Mouse (Mus musculus) macrophage (primary cell): Measurements from ENCODE around the gene Bak1. TPM values are rescaled to one million over a fixed set of nuclear protein-coding genes. Genes with fewer than 3 reads are reported as not detected.
A peak's percentile ranks its signal among the peaks of the same experiment; 100 is the strongest.

Source experiments
- H3K27ac ChIP-seq: fragments of 350-480 bp; formaldehyde crosslinking; 2 replicates; pipeline ENCODE4 v1.9.0; 2021
- H3K36me3 ChIP-seq: fragments of 350-480 bp; formaldehyde crosslinking; 2 replicates; pipeline ENCODE4 v1.9.0; 2021; ENCODE audit errors: inconsistent target
- H3K4me3 ChIP-seq: fragments of 350-480 bp; formaldehyde crosslinking; 2 replicates; pipeline ENCODE4 v1.9.0; 2021; ENCODE audit errors: inconsistent target
- H3K79me2 ChIP-seq: fragments of 350-480 bp; formaldehyde crosslinking; 2 replicates; pipeline ENCODE4 v1.9.0; 2021; ENCODE audit errors: inconsistent target
- WGBS: methylation state at CpG from one replicate; pipeline ENCODE4 v1.1.7; 2026; ENCODE audit warnings: inconsistent platforms; ENCODE audit not compliant: missing documents; 5-methylcytosine and 5-hydroxymethylcytosine counted together
- polyA plus RNA-seq: library from polyadenylated mRNA; stranded (reverse); fragments of 250-400 nt; gene quantifications from 3 replicates; pipeline ENCODE4 v1.2.4, GENCODE M21; 2018; ENCODE audit warnings: inconsistent platforms
- total RNA-seq, 78 experiments: library from RNA; depleted of rRNA; stranded (reverse); fragments of 250-400 nt; gene quantifications; 1 replicate in 9 of 78; 2 replicates in 24 of 78; 3 replicates in 43 of 78; 4 replicates in 2 of 78; pipeline ENCODE4 v1.2.4; 2018; ENCODE audit warnings: inconsistent platforms in 56 of 78

Bak1 gene
- 10 to 100 TPM in 20 of 26 experiments, 1 to 10 TPM in 6; 1.1 to 35.9 (median 16.7) TPM for total RNA-seq (2018; cell fraction: chromatin; rRNA removed)
- 100 to 1,000 TPM in 22 of 26 experiments, 10 to 100 TPM in 4; 84.9 to 227 (median 142) TPM for total RNA-seq (2018; cell fraction: cytosol; rRNA removed)
- 10 to 100 TPM in 25 of 26 experiments, 1 to 10 TPM in 1; 8.4 to 90.5 (median 37.8) TPM for total RNA-seq (2018; cell fraction: nucleus; rRNA removed)
- 89.6 to 180 TPM (median 127 TPM) in 3 replicates for polyA plus RNA-seq

DNA sequence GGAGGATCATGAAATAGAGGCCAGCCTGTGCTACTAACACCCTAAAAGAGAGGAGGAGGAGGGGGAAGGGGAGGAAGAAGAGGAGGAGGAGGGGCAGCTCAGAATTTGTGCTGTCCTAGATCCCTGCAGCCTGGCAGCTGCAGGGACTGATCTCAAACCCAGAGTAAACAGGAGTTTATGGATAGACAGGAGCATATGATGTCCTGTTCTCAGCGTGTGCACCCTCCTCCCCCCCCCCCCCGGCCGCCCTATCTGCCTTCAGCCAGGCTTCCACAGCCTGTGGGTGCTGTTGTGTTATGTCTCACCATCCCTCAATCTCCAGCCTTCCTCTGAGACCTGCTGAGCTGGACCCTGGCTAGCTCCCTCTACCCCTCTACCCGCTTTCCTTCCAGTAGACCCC, at the start of gene Bak1:
Gene Bak1, minus strand, starts transcription at position 101 of the 400 bp plus-strand sequence.
- peaks cover 12% of the 10 kb centered on the region; the same call in 1 of the 2 replicates for H3K36me3 ChIP-seq
- peak within 1 kb of the TSS; percentile 89 for H3K27ac ChIP-seq
- H3K4me3 ChIP-seq = peak within 1 kb of the TSS; percentile 99
- WGBS = no CpG with 5 or more reads among the region's 4 CpGs
- H3K79me2 ChIP-seq = peaks cover 42% of the 10 kb centered on the region

DNA sequence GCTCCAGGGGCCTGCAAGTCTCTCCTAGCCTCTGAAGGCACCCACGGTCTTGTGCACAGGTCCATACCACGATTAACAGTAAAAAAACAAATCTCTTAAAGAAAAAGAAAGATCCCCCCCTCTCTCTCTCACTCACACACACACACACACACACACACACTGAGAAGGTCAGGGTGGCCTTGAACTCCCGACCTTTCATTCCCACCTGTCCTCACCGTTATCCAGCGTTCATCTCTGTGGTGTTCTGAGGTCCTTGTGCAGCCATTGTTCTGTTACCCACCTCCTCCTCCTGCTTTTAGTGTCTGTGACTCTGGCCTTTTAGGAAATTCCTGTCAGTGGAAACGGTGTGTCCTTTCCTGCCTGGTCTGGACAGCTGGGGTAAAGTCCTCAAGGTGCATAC, 49.7 kb upstream of the Bak1 start:
- H3K79me2 ChIP-seq = no peaks in the 10 kb centered on the region
- no peak overlapping the region for H3K27ac ChIP-seq
- no peak overlapping the region for H3K4me3 ChIP-seq
- H3K36me3 ChIP-seq = no peaks in the 10 kb centered on the region
- 97% methylated on average over 5 of the region's 6 CpGs for WGBS

DNA sequence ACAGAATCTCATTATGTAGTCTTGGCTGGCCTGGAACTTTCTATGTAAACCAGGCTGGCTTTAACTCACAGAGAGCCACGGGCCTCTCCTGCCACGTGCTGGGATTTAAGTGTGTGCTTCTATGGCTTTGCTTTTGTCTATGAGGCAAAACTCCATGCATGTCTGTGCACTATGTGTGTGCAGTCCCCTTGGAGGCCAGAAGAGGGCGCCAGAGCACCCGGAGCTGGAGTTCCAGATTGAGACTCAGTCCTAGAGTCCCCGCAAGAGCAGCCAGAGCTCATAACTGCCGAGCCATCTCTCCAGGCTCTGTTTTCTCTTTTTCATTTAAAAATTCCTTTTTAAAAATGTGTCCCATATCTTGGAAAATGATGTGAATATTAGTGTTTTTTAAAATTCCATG, 49.1 kb upstream of the Bak1 start:
- 93% methylated on average over 6 of the region's 6 CpGs for WGBS
- no peak overlapping the region for H3K4me3 ChIP-seq
- H3K27ac ChIP-seq = no peak overlapping the region
- no peaks in the 10 kb centered on the region for H3K79me2 ChIP-seq
- H3K36me3 ChIP-seq = no peaks in the 10 kb centered on the region

DNA sequence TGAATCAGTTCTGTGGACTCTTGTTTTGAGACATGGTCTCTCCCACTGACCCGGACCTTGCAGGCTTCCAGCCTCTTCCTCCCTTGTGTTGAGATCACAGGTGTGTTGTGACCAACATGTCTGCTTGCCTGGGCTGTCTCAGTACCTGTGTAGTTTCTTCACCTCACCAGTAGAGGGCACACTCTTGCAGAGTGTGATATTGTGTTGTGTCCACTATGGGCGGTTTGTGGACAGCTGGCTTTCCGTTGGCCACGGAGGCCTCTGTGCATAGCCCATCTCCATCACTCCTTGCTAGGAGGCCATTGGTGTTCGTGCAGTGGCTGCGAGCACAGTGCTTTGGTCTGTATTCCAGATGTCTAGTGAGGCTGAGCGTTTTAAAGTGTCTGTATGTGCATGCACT, 48.3 kb upstream of the Bak1 start:
- no peaks in the 10 kb centered on the region for H3K36me3 ChIP-seq
- no peak overlapping the region for H3K4me3 ChIP-seq
- no peak overlapping the region for H3K27ac ChIP-seq
- WGBS = 93% methylated on average over 7 of the region's 7 CpGs
- no peaks in the 10 kb centered on the region for H3K79me2 ChIP-seq

DNA sequence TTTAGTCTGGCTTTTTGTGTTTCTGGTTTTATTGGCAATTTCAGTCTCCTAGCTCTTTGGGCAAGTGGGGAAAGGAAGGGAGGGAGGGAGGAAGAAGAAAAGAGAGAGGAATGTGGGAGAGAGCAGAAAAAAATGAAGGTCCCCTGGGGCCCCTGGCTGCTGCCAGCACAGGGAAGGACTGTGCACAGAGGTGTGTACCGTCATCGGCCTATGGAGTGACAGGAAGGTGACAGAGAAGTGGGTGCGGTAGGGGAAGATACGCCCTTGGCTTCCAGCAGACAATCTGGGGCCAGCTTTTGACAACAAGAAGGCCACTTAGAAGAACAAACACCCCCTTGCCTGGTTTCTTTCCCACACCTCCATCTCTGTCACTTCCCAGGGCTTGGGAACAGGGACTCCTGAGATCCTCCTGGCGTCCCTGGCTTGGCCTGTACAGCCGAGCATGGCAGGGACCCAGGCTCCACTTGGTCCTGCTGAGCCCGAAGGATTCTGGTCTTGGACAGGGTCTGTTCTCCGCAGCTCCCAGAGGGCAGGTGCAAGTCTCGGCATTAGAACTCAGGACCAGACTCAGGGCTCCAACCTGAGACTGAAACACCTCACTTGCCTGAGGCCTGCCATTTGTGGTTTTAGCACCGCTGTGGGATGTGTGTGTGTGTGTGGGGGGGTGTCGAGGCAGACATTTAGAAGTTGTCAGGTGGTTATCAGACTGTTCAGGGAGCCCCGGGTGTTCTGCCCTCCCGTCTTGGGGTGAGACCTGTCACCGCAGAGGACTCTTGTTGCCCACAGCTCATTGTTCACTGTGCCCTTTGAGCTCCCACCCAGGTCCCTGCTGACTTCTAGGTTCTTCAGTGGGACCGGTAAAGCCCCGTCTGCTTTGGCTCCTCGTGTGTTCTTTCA, 46.3 kb upstream of the Bak1 start:
- Histone ChIP-seq H3K36me3 (no peaks in the 10 kb centered on the region), H3K79me2 (no peaks in the 10 kb centered on the region), H3K4me3 (no peak overlapping the region), H3K27ac (peak overlapping the region; percentile 27)
- 84% methylated on average over 16 of the region's 17 CpGs for WGBS

DNA sequence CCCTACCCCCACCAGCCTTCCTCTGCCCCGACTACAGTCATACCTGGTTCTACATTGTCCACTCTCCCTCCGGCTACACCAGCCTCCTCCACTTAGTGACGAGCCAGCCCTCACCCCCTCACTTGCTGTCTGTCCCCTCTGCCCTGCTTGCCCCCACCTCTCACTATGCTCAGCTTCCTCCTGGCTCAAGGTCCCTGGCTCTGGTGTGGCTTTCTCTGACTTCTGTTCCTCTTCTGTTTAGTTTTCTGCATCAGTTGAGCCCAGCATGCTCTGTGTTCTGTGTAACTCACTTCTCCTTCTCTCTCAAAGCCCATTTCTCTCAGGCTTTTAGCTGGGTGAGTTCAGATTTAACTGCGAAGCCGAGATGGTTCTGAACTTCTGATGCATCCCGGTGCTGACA, 45.4 kb upstream of the Bak1 start:
- H3K27ac ChIP-seq = peak overlapping the region; percentile 27
- WGBS = 15% methylated on average over 6 of the region's 6 CpGs

DNA sequence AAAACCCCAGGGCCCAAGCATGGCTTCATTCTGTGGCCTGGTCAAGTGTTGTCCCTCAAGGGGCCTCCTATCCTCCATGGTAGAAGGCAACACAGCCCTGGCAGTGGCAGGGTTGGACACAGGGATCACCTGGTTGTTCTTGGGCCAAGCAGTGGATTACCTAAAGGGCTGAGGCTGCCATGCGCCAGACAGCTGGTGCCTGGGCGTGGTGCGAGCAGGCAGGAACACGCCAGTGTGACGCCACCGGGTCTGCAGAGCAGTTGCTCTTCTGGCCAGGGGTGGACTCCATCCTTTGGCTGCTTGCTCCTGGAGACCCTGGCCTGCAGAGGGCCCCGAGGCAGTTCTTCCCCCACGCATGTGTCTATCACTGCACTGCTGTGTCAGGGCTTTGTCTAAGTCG, 45.0 kb upstream of the Bak1 start:
- H3K36me3 ChIP-seq = no peaks in the 10 kb centered on the region
- no peaks in the 10 kb centered on the region for H3K79me2 ChIP-seq
- WGBS = 51% methylated on average over 9 of the region's 9 CpGs
- H3K4me3 ChIP-seq = no peak overlapping the region
- peak overlapping the region; percentile 27 for H3K27ac ChIP-seq

More for the DNA sequence above, 45.4 kb upstream of the Bak1 start:
- H3K36me3 ChIP-seq = no peaks in the 10 kb centered on the region
- H3K4me3 ChIP-seq = no peak overlapping the region
- H3K79me2 ChIP-seq = no peaks in the 10 kb centered on the region

DNA sequence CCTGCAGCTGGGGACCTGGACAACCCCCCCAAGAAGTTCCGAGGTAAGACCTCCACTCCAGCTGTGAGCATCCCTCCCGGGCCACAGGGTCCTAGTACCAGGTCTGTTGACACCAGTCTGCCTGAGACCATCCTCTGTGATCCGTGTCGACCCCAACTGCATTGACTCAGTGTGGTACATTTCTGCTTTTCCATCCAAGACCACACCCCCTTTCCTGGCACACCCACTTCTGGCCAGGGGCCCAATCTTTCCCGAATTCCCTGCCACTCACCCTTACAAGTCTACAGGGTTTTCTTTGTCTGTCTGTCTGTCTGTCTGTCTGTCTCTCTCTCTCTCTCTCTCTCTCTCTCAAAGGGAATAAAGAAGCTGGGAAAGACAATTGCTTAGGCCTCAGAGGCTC, 44.3 kb upstream of the Bak1 start:
- WGBS = 90% methylated on average over 5 of the region's 5 CpGs

DNA sequence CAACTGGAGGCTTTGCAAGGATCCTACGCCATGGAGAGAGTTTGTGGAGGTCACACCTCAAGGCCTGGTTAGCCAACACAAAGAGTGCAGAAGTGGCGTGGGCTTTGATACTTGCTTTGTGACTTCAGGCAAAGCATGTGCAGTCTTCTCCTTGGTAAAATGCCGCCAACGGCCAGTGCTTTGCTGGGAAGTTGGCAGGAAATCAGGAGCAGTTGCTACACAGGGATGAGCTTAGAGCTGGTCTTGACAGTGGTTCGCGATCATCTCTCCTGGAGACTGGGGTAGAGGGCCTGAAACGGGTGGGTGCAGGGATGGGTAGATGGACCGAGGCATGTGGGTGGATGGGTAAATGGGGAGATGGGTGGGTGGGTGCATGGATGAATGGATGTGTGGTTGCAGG, 43.6 kb upstream of the Bak1 start:
- H3K79me2 ChIP-seq = no peaks in the 10 kb centered on the region

More for the DNA sequence above, 44.3 kb upstream of the Bak1 start:
- Histone ChIP-seq H3K79me2 (no peaks in the 10 kb centered on the region), H3K36me3 (no peaks in the 10 kb centered on the region), H3K4me3 (no peak overlapping the region), H3K27ac (no peak overlapping the region)

DNA sequence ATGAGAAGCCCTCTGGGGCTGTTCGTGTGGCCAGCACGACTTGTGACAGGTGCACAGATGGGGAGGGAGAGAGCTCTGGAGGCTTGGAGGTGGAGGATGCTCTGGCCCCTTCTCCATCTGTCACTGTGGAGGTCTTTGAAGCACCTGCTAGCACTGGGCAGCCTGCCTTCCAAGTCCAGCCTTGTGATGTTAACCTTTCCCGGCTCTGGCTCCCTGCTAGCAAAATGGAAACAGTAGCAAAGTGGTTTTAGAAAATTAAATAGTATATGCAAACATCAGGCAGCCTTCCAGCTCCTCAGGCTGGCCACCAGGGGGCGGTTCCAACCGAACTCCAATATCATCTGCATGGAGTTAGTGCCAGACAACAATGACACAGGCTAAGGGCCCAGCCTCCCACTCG, 42.8 kb upstream of the Bak1 start:
- Histone ChIP-seq H3K27ac (no peak overlapping the region), H3K79me2 (peaks cover 6% of the 10 kb centered on the region; the same call in 1 of the 2 replicates)
- 71% methylated on average over 6 of the region's 6 CpGs for WGBS

More for the DNA sequence above, 43.6 kb upstream of the Bak1 start:
- Histone ChIP-seq H3K4me3 (no peak overlapping the region), H3K27ac (no peak overlapping the region), H3K36me3 (no peaks in the 10 kb centered on the region)
- WGBS = 93% methylated on average over 7 of the region's 8 CpGs

DNA sequence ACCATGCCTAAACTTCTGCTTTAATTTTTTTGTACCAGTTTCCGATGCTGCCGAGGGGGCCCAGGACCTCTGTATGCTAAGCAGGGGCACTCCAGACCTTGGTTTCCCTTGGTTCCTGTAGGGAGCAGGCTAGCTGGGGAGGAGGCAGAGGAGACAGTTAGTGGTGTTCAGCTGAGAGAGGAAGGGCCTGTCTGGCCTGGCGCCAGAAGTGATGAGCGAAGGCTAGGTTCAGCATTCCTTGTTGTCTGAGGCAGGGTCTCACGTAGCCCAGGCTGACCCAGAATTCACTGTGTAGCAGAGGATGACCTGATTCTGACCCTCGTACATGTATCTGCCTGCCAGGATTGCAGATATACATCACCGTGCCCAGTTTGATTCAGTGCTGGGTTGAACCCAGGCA, 42.1 kb upstream of the Bak1 start:
- Histone ChIP-seq H3K27ac (no peak overlapping the region), H3K36me3 (no peaks in the 10 kb centered on the region), H3K4me3 (no peak overlapping the region), H3K79me2 (peaks cover 12% of the 10 kb centered on the region; the same call in 1 of the 2 replicates)
- 92% methylated on average over 7 of the region's 7 CpGs for WGBS

More for the DNA sequence above, 42.8 kb upstream of the Bak1 start:
- Histone ChIP-seq H3K4me3 (no peak overlapping the region), H3K36me3 (no peaks in the 10 kb centered on the region)

DNA sequence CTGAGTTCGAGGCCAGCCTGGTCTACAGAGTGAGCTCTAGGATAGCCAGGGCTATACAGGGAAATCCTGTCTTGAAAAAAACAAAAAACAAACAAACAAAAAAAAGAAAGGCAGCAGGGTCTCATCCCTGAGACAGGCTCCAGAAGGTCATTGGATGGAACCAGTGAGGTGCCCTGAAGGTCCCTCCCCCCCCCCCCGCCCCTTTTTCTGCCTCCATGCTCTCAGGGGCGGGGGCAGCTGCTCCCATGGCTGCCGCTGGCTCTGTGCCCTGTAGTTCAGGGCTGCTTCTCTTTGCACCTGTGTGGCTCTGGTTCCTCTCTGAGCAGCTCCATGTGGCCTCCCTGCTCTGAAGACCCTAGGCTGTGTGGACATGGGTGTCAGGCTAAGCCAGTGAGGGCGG, 40.3 kb upstream of the Bak1 start:
- WGBS = 92% methylated on average over 4 of the region's 5 CpGs
- Histone ChIP-seq H3K36me3 (no peaks in the 10 kb centered on the region), H3K4me3 (no peak overlapping the region)

DNA sequence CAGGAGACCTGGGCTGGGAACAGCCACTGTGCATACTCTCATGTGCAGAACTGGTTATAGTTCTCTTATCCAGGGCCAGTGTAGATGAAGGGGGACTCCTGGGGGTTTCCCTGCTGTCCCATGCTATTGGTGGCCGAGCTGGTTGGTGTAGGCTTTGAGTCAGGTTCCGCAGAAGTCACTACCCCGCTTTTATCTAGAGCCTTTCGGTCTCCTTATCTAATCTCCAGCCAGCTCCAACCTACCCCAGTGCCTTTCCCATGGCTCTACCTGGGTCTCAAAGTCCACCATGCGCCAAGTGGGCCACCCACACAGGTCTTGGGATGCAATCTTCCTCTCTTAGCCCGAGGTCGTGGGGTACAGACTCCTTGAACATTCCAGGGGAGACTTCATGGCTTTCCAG, 37.3 kb upstream of the Bak1 start:
- no peak overlapping the region for H3K4me3 ChIP-seq
- WGBS = 96% methylated on average over 7 of the region's 7 CpGs
- no peaks in the 10 kb centered on the region for H3K36me3 ChIP-seq
- peaks cover 31% of the 10 kb centered on the region; the same call in 1 of the 2 replicates for H3K79me2 ChIP-seq
- H3K27ac ChIP-seq = no peak overlapping the region

More for the DNA sequence above, 40.3 kb upstream of the Bak1 start:
- Histone ChIP-seq H3K27ac (no peak overlapping the region), H3K79me2 (peaks cover 12% of the 10 kb centered on the region; the same call in 1 of the 2 replicates)

DNA sequence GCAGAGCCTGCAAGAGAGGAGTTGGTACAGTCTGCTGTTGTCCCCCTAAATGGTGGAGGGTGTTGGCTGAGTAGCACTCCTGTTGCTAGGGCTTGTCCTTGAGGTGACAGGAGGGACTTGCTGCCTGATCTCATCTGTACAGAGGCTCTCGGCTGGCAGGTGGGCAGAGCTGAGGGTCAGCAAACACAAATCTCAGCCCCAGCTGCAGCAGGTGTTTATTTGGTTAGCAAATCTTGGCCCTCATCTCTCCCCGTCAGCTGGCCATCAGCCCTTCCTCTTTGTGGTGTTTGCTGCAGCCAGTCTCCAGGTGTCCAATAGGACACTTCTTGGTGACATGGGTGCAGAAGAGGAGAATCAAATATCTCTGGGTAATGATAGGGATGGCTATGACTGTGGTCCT, 35.4 kb upstream of the Bak1 start:
- H3K4me3 ChIP-seq = no peak overlapping the region
- no peak overlapping the region for H3K27ac ChIP-seq
- WGBS = 95% methylated on average over 2 of the region's 2 CpGs
- peaks cover 50% of the 10 kb centered on the region for H3K79me2 ChIP-seq
- no peaks in the 10 kb centered on the region for H3K36me3 ChIP-seq

DNA sequence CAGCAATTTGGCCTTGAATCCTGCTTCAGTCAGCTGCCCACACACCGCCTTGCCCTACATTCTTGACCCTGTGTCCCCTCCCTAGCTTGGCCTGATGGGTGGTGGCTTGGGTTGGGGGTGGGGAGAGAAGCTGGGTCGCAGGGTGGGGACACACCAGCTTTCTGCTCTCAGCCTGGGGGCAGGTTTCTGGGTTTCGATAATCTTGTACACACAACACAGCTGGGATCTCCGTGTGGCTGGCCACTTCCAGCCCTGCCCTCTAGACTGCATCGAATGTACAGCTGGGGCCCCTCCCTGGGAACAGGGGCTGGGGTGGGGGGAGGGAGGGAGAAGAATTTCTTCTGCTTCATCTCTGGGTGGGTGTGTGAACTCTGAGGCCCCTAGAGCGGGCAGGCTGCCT, 34.9 kb upstream of the Bak1 start:
- 87% methylated on average over 6 of the region's 6 CpGs for WGBS
- peaks cover 52% of the 10 kb centered on the region for H3K79me2 ChIP-seq
- H3K4me3 ChIP-seq = no peak overlapping the region
- no peak overlapping the region for H3K27ac ChIP-seq
- no peaks in the 10 kb centered on the region for H3K36me3 ChIP-seq
